Mouse (Mus musculus): ENCODE measurements around the gene Peg12.

DNA sequence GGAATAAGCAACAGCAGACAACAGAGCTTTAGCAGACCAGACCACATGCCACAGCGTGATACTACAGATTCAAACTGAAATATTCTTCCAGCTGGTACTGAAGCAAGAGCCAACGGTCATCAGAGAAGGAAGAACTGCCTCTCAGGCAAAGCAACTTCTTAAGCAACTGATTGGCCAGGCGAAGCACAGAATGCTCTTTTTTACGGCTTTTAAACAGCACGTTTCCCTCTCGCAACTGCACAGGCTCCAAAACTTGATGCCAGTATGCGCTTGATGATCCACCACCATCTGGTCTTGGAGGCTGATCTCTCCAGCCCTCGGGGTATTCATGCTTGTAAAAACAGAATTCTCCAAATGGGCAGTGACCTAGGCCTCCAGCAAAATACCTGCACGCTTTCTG is 46.0 kb downstream of the Peg12 start:
- TF ChIP-seq POLR2A (IDR thresholded peaks at IDR 0.05; ENCODE audit: borderline replicate concordance, insufficient read depth, low read length) (no peak), CTCF (IDR thresholded peaks at IDR 0.05; ENCODE audit: borderline replicate concordance, insufficient read depth, low read depth, low read length) (no peak)

Data from cerebellum, adult 2 months (tissue).